Mouse (Mus musculus) liver, embryonic 11.5 days (tissue): Measurements from ENCODE around the gene Gm43191. TPM values are rescaled to one million over a fixed set of nuclear protein-coding genes. Genes with fewer than 3 reads are reported as not detected.
A peak's percentile ranks its signal among the peaks of the same experiment; 100 is the strongest.

Experiments used
- ATAC-seq: fragments of 200-750 bp; cut with Nextera tagmentation; replicated peaks from 2 replicates; pipeline ENCODE4 v1.8.0; 2017; ENCODE audit warnings: moderate number of reproducible peaks, mild to moderate bottlenecking, moderate TSS enrichment, moderate library complexity; ENCODE audit not compliant: low FRiP score
- DNase-seq: peaks from one replicate; pipeline ENCODE4 v3.0.0-alpha.2; 2017; ENCODE audit warnings: low spot score
- H3K27ac ChIP-seq: fragments of 300-500 bp; sonication (generic); 2 replicates; pipeline ENCODE4 v1.5.1; 2014; ENCODE audit warnings: mild to moderate bottlenecking, low read depth, low read length, control low read depth
- H3K27me3 ChIP-seq: fragments of 300-500 bp; sonication (generic); replicated peaks from 2 replicates; pipeline ENCODE4 v1.6.1; 2014; ENCODE audit warnings: low read length, mixed read lengths; ENCODE audit not compliant: control insufficient read depth, insufficient read depth
- H3K36me3 ChIP-seq: fragments of 300-500 bp; sonication (generic); 2 replicates; pipeline ENCODE4 v1.6.1; 2014; ENCODE audit warnings: mild to moderate bottlenecking, low read length, moderate library complexity, mixed read lengths; ENCODE audit not compliant: control insufficient read depth, insufficient read depth
- H3K4me1 ChIP-seq: fragments of 300-500 bp; sonication (generic); replicated peaks from 2 replicates; pipeline ENCODE4 v1.6.1; 2014; ENCODE audit warnings: low read length, mixed read lengths; ENCODE audit not compliant: control insufficient read depth, insufficient read depth
- H3K4me2 ChIP-seq: fragments of 300-500 bp; sonication (generic); 2 replicates; pipeline ENCODE4 v1.6.1; 2014; ENCODE audit warnings: mild to moderate bottlenecking, control low read depth, moderate library complexity
- H3K4me3 ChIP-seq: fragments of 300-500 bp; sonication (generic); 2 replicates; pipeline ENCODE4 v1.5.1; 2014; ENCODE audit warnings: low read depth, low read length, control low read depth
- H3K9ac ChIP-seq: fragments of 300-500 bp; sonication (generic); 2 replicates; pipeline ENCODE4 v1.6.1; 2014; ENCODE audit warnings: low read depth, low read length, control low read depth
- H3K9me3 ChIP-seq: fragments of 300-500 bp; sonication (generic); 2 replicates; pipeline ENCODE4 v1.6.1; 2016; ENCODE audit warnings: low read length, inconsistent platforms, mixed read lengths; ENCODE audit not compliant: control insufficient read depth
- WGBS: fragments of 180-500 bp; shearing (Covaris S2); extraction: QIAGEN DNeasy Blood & Tissue Kit; methylation state at CpG from one replicate; pipeline ENCODE4 v1.1.7; 2014; 5-methylcytosine and 5-hydroxymethylcytosine counted together
- polyA plus RNA-seq: library from polyadenylated mRNA; unstranded; fragments of >200 nt; fragmentation: Nextera tagmentation; extraction: Ambion mirVana; gene quantifications from 2 replicates; pipeline ENCODE4 v1.2.1, GENCODE M21; 2014

Gm43191 gene
- polyA plus RNA-seq, 1 experiment from 2014 or later, result 0.30 TPM

GRCm38 (mm10) chr3:116599705-116600104 lies 81.4 kb downstream of the Gm43191 start:
- DNase-seq, result no peak
- H3K9me3 ChIP-seq, result no peaks in the 10 kb centered on the region
- no peak for ATAC-seq

GRCm38 (mm10) chr3:116595603-116595991 lies 85.5 kb downstream of the Gm43191 start:
- no peak for DNase-seq
- peak overlapping the region; percentile 66; the same call in 1 of the 2 replicates for H3K27ac ChIP-seq
- 6% methylated on average over 10 of the region's 10 CpGs for WGBS

More at GRCm38 (mm10) chr3:116599705-116600104, 81.4 kb downstream of the Gm43191 start:
- H3K4me3 ChIP-seq, result no peak overlapping the region
- H3K4me1 ChIP-seq, result peaks cover 9% of the 10 kb centered on the region; the same call in 1 of the 2 replicates
- no peaks in the 10 kb centered on the region for H3K36me3 ChIP-seq
- no peak overlapping the region for H3K9ac ChIP-seq
- 78% methylated on average over 2 of the region's 2 CpGs for WGBS
- no peak overlapping the region for H3K4me2 ChIP-seq
- no peak overlapping the region for H3K27ac ChIP-seq
- H3K27me3 ChIP-seq, result no peaks in the 10 kb centered on the region

GRCm38 (mm10) chr3:116594728-116595602 lies 86.1 kb downstream of the Gm43191 start, which contains the start of gene Sass6:
Sass6 (plus strand) TSS chr3:116594982.
- Histone ChIP-seq H3K4me3 (peak within 1 kb of the TSS; percentile 82), H3K4me2 (peak within 1 kb of the TSS; percentile 77), H3K27me3 (no peaks in the 10 kb centered on the region), H3K9me3 (no peaks in the 10 kb centered on the region), H3K4me1 (peaks cover 9% of the 10 kb centered on the region; the same call in 1 of the 2 replicates), H3K9ac (peak within 1 kb of the TSS; percentile 91), H3K27ac (peak within 1 kb of the TSS; percentile 66), H3K36me3 (peaks cover 6% of the 10 kb centered on the region)
- DNase-seq, result peak; percentile 95
- WGBS, result under 1% methylated on average over 65 of the region's 65 CpGs
- peak; percentile 94 for ATAC-seq

More at GRCm38 (mm10) chr3:116595603-116595991, 85.5 kb downstream of the Gm43191 start:
- peak overlapping the region; percentile 82 for H3K4me3 ChIP-seq
- ATAC-seq, result no peak
- H3K9me3 ChIP-seq, result no peaks in the 10 kb centered on the region
- H3K9ac ChIP-seq, result peak overlapping the region; percentile 91
- H3K4me1 ChIP-seq, result peaks cover 9% of the 10 kb centered on the region; the same call in 1 of the 2 replicates
- H3K4me2 ChIP-seq, result peak overlapping the region; percentile 77
- no peaks in the 10 kb centered on the region for H3K27me3 ChIP-seq
- H3K36me3 ChIP-seq, result peaks cover 3% of the 10 kb centered on the region

- no peaks in the 10 kb centered on the region for H3K9me3 ChIP-seq
- WGBS, result 2% methylated on average over 22 of the region's 22 CpGs
- H3K36me3 ChIP-seq, result peaks cover 10% of the 10 kb centered on the region
- no peak for DNase-seq
- ATAC-seq, result peak; percentile 59
- H3K4me2 ChIP-seq, result peak overlapping the region; percentile 62
- H3K27ac ChIP-seq, result peak overlapping the region; percentile 33
- peak overlapping the region; percentile 82 for H3K4me3 ChIP-seq
- no peaks in the 10 kb centered on the region for H3K27me3 ChIP-seq
- H3K4me1 ChIP-seq, result peaks cover 9% of the 10 kb centered on the region; the same call in 1 of the 2 replicates
- H3K9ac ChIP-seq, result peak overlapping the region; percentile 91
Measured at GRCm38 (mm10) chr3:116594076-116594727, 86.9 kb downstream of the Gm43191 start.

Other genes with a start within 250 kb of the Gm43191 start
- gene Rtca, start 173.1 kb downstream of the Gm43191 start, polyA plus RNA-seq, result 67.2 and 70.8 TPM in 2 replicates
- gene Dbt, start 168.2 kb downstream of the Gm43191 start, polyA plus RNA-seq, result 17.3 and 17.8 TPM in 2 replicates
- 2.1 and 2.8 TPM in 2 replicates for gene Lrrc39, start 118.3 kb downstream of the Gm43191 start, polyA plus RNA-seq
- 30.4 and 32.4 TPM in 2 replicates for gene Sass6, start 86.3 kb downstream of the Gm43191 start, polyA plus RNA-seq
- gene Trmt13, start 66.7 kb downstream of the Gm43191 start, polyA plus RNA-seq, result 23.4 and 26.3 TPM in 2 replicates
- gene Mfsd14a, start 18.6 kb downstream of the Gm43191 start, polyA plus RNA-seq, result 67.4 and 75.0 TPM in 2 replicates
- gene Slc35a3, start 31.6 kb upstream of the Gm43191 start, polyA plus RNA-seq, result 20.0 TPM in 2 replicates
- 13.4 and 13.6 TPM in 2 replicates for gene Agl, start 126.9 kb upstream of the Gm43191 start, polyA plus RNA-seq
- gene Frrs1, start 178.2 kb upstream of the Gm43191 start, polyA plus RNA-seq, result 66.7 and 73.0 TPM in 2 replicates